In the genomic region with DNA sequence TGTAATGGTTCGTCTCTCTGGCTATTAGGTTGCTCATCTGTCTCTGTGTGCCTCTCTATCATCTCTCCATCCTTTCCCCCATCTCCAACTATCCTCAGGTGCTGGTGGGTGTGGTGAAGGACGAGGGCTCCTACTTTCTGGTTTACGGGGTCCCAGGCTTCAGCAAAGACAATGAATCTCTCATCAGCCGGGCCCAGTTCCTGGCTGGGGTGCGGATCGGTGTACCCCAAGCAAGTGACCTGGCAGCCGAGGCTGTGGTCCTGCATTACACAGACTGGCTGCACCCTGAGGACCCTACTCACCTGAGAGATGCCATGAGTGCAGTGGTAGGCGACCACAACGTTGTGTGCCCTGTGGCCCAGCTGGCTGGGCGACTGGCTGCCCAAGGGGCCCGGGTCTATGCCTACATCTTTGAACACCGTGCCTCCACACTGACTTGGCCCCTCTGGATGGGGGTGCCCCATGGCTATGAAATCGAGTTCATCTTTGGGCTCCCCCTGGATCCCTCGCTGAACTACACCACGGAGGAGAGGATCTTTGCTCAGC, we compare ENCODE assay signal across 10 mouse cellular contexts. TPM values are rescaled to one million over a fixed set of nuclear protein-coding genes. Genes with fewer than 3 reads are reported as not detected.
DNase-seq lines count a peak whose midpoint lies in the region; ATAC-seq and TF ChIP-seq lines count a peak whose summit lies in the region.
"Had no signal": no experiment of that assay in that cellular context is flagged by ENCODE, and none has a peak within 500 bp of the region (broad histone marks: within the 10 kb centered on the region; RNA-seq: fewer than 3 reads in every experiment).

No protein-coding gene starts in this region.

- no peak overlapping the region for H3K27ac ChIP-seq in hindbrain, embryonic 10.5 days
- no peak overlapping the region for H3K27ac ChIP-seq in hindbrain, embryonic 16.5 days (ENCODE audit: low read depth, low read length)
- no peak overlapping the region for H3K27ac ChIP-seq in midbrain, embryonic 12.5 days (replicated peaks)
- H3K27ac ChIP-seq in midbrain, embryonic 13.5 days, result no peak overlapping the region
- H3K27ac ChIP-seq in small intestine, adult 2 months (ENCODE audit: insufficient read depth, low read depth, low read length), result no peak overlapping the region
- H3K27ac ChIP-seq: midbrain, embryonic 15.5 days had no signal

- no peaks in the 10 kb centered on the region for H3K9me3 ChIP-seq in hindbrain, embryonic 10.5 days
- H3K9me3 ChIP-seq in hindbrain, embryonic 16.5 days (ENCODE audit: control insufficient read depth, low read length), result no peaks in the 10 kb centered on the region
- no peaks in the 10 kb centered on the region for H3K9me3 ChIP-seq in midbrain, embryonic 12.5 days
- H3K9me3 ChIP-seq in midbrain, embryonic 13.5 days, result no peaks in the 10 kb centered on the region
- H3K9me3 ChIP-seq: midbrain, embryonic 15.5 days had no signal

- WGBS in hindbrain, embryonic 10.5 days, result 78% methylated on average over 15 of the region's 15 CpGs
- WGBS in hindbrain, embryonic 16.5 days, result 72% methylated on average over 15 of the region's 15 CpGs
- 82% methylated on average over 15 of the region's 15 CpGs for WGBS in midbrain, embryonic 12.5 days
- 80% methylated on average over 15 of the region's 15 CpGs for WGBS in midbrain, embryonic 13.5 days
- 72% methylated on average over 15 of the region's 15 CpGs for WGBS in small intestine, adult 2 months

- H3K4me3 ChIP-seq in hindbrain, embryonic 10.5 days, result peak overlapping the region; percentile 62; the same call in 1 of the 2 replicates
- no peak overlapping the region for H3K4me3 ChIP-seq in hindbrain, embryonic 16.5 days (ENCODE audit: low read length)
- no peak overlapping the region for H3K4me3 ChIP-seq in midbrain, embryonic 12.5 days
- no peak overlapping the region for H3K4me3 ChIP-seq in midbrain, embryonic 13.5 days (replicated peaks)
- H3K4me3 ChIP-seq in small intestine, adult 2 months (ENCODE audit: low read depth, low read length), result peak overlapping the region; percentile 7; the same call in 1 of the 2 replicates
- H3K4me3 ChIP-seq: midbrain, embryonic 15.5 days had no signal

- DNase-seq in cerebellum, adult 9-11 months, result peak; percentile 64
- no peak for DNase-seq in cerebellum, postnatal 4 days (ENCODE audit: low spot score in 2 of 2)
- DNase-seq in hindbrain, embryonic 10.5 days (ENCODE audit: low spot score), result no peak
- no peak for DNase-seq in layer of hippocampus, adult 11-12 months (ENCODE audit: low spot score)
- DNase-seq: right cerebral cortex, adult 18-20 months had no signal

- H3K4me1 ChIP-seq in hindbrain, embryonic 10.5 days (replicated peaks), result peaks cover 80% of the 10 kb centered on the region
- peaks cover 33% of the 10 kb centered on the region for H3K4me1 ChIP-seq in hindbrain, embryonic 16.5 days (ENCODE audit: control insufficient read depth, insufficient read depth, low read depth, low read length)
- peaks cover 58% of the 10 kb centered on the region for H3K4me1 ChIP-seq in midbrain, embryonic 12.5 days
- H3K4me1 ChIP-seq in midbrain, embryonic 13.5 days (replicated peaks), result peaks cover 56% of the 10 kb centered on the region
- peaks cover 42% of the 10 kb centered on the region for H3K4me1 ChIP-seq in small intestine, adult 2 months (ENCODE audit: control insufficient read depth, insufficient read depth, insufficient read length, low read length)

- TF ChIP-seq POLR2A in small intestine, adult 2 months (IDR thresholded peaks at IDR 0.05; ENCODE audit: low read depth, low read length), result no peak

- no peak overlapping the region for H3K4me2 ChIP-seq in hindbrain, embryonic 16.5 days (ENCODE audit: low read length)
- H3K4me2 ChIP-seq in midbrain, embryonic 12.5 days (replicated peaks), result 0 out of 2 replicates have a peak overlapping the region, but pooled peaks have one; percentile 3
- H3K4me2 ChIP-seq in midbrain, embryonic 13.5 days (replicated peaks), result no peak overlapping the region

- H3K36me3 ChIP-seq in hindbrain, embryonic 10.5 days, result peaks cover 19% of the 10 kb centered on the region
- peaks cover 16% of the 10 kb centered on the region for H3K36me3 ChIP-seq in hindbrain, embryonic 16.5 days (ENCODE audit: control insufficient read depth, insufficient read depth, low read length)
- peaks cover 16% of the 10 kb centered on the region for H3K36me3 ChIP-seq in midbrain, embryonic 12.5 days
- H3K36me3 ChIP-seq in midbrain, embryonic 13.5 days, result peaks cover 16% of the 10 kb centered on the region
- H3K36me3 ChIP-seq in small intestine, adult 2 months (ENCODE audit: control insufficient read depth, insufficient read depth, low read length), result peaks cover 13% of the 10 kb centered on the region

- no peak overlapping the region for H3K9ac ChIP-seq in hindbrain, embryonic 16.5 days (ENCODE audit: low read depth, low read length)
- no peak overlapping the region for H3K9ac ChIP-seq in midbrain, embryonic 12.5 days (replicated peaks)
- no peak overlapping the region for H3K9ac ChIP-seq in midbrain, embryonic 13.5 days (replicated peaks)

- no peak for ATAC-seq in hindbrain, embryonic 16.5 days
- no peak for ATAC-seq in midbrain, embryonic 12.5 days (ENCODE audit: low FRiP score, low read depth)
- ATAC-seq in midbrain, embryonic 13.5 days, result no peak
- ATAC-seq: midbrain, embryonic 15.5 days had no signal

- H3K27me3 ChIP-seq in hindbrain, embryonic 10.5 days (ENCODE audit: insufficient read depth, poor library complexity, severe bottlenecking), result peaks cover 65% of the 10 kb centered on the region
- peaks cover 13% of the 10 kb centered on the region for H3K27me3 ChIP-seq in hindbrain, embryonic 16.5 days (replicated peaks; ENCODE audit: control insufficient read depth, insufficient read depth, low read length)
- peaks cover 61% of the 10 kb centered on the region for H3K27me3 ChIP-seq in midbrain, embryonic 12.5 days
- H3K27me3 ChIP-seq in midbrain, embryonic 13.5 days, result peaks cover 50% of the 10 kb centered on the region
- H3K27me3 ChIP-seq in small intestine, adult 2 months (ENCODE audit: control insufficient read depth, insufficient read depth, low read length), result peaks cover 21% of the 10 kb centered on the region

- no peak for TF ChIP-seq CTCF in small intestine, adult 2 months (IDR thresholded peaks at IDR 0.05; ENCODE audit: extremely low read depth, insufficient read length, insufficient replicate concordance, low read depth, low read length)

RNA-seq across cellular contexts. Expression of gene Ufsp1, which starts 3.0 kb away (rescaled TPM):
- polyA plus RNA-seq in hindbrain, embryonic 10.5 days (2016; fragmentation: Nextera tagmentation; extraction: Ambion mirVana), result 10.6 and 12.2 TPM in 2 replicates
- polyA plus RNA-seq in hindbrain, embryonic 16.5 days (2015; fragmentation: Nextera tagmentation; extraction: Ambion mirVana), result 25.5 and 29.6 TPM in 2 replicates
- 7.9 and 8.0 TPM in 2 replicates for polyA plus RNA-seq in midbrain, embryonic 12.5 days (2016; fragmentation: Nextera tagmentation; extraction: Ambion mirVana)
- 9.7 and 10.0 TPM in 2 replicates for polyA plus RNA-seq in midbrain, embryonic 13.5 days (2015; fragmentation: Nextera tagmentation; extraction: Ambion mirVana)
- 7.0 and 10.9 TPM in 2 replicates for polyA plus RNA-seq in small intestine, adult 2 months (2012; rRNA removed)

RNA-seq across cellular contexts. Expression of gene Ache, which starts 4.1 kb away (rescaled TPM):
- polyA plus RNA-seq in hindbrain, embryonic 10.5 days (2016; fragmentation: Nextera tagmentation; extraction: Ambion mirVana), result 5.9 and 7.1 TPM in 2 replicates
- polyA plus RNA-seq in hindbrain, embryonic 16.5 days (2015; fragmentation: Nextera tagmentation; extraction: Ambion mirVana), result 86.8 and 102 TPM in 2 replicates
- 5.0 and 5.3 TPM in 2 replicates for polyA plus RNA-seq in midbrain, embryonic 12.5 days (2016; fragmentation: Nextera tagmentation; extraction: Ambion mirVana)
- 11.2 and 11.3 TPM in 2 replicates for polyA plus RNA-seq in midbrain, embryonic 13.5 days (2015; fragmentation: Nextera tagmentation; extraction: Ambion mirVana)
- 5.1 and 5.3 TPM in 2 replicates for polyA plus RNA-seq in small intestine, adult 2 months (2012; rRNA removed)

RNA-seq across cellular contexts. Expression of gene Srrt, which starts 16.0 kb away (rescaled TPM):
- 175 and 186 TPM in 2 replicates for polyA plus RNA-seq in hindbrain, embryonic 10.5 days (2016; fragmentation: Nextera tagmentation; extraction: Ambion mirVana)
- polyA plus RNA-seq in hindbrain, embryonic 16.5 days (2015; fragmentation: Nextera tagmentation; extraction: Ambion mirVana), result 88.1 and 100 TPM in 2 replicates
- polyA plus RNA-seq in midbrain, embryonic 12.5 days (2016; fragmentation: Nextera tagmentation; extraction: Ambion mirVana), result 178 and 180 TPM in 2 replicates
- polyA plus RNA-seq in midbrain, embryonic 13.5 days (2015; fragmentation: Nextera tagmentation; extraction: Ambion mirVana), result 116 and 123 TPM in 2 replicates
- polyA plus RNA-seq in small intestine, adult 2 months (2012; rRNA removed), result 60.3 and 109 TPM in 2 replicates

RNA-seq across cellular contexts. Expression of gene Trip6, which starts 22.8 kb away (rescaled TPM):
- polyA plus RNA-seq in hindbrain, embryonic 10.5 days (2016; fragmentation: Nextera tagmentation; extraction: Ambion mirVana), result 53.9 and 57.2 TPM in 2 replicates
- 13.2 and 17.3 TPM in 2 replicates for polyA plus RNA-seq in hindbrain, embryonic 16.5 days (2015; fragmentation: Nextera tagmentation; extraction: Ambion mirVana)
- polyA plus RNA-seq in midbrain, embryonic 12.5 days (2016; fragmentation: Nextera tagmentation; extraction: Ambion mirVana), result 34.9 and 43.3 TPM in 2 replicates
- polyA plus RNA-seq in midbrain, embryonic 13.5 days (2015; fragmentation: Nextera tagmentation; extraction: Ambion mirVana), result 19.8 and 22.1 TPM in 2 replicates
- polyA plus RNA-seq in small intestine, adult 2 months (2012; rRNA removed), result 7.6 and 8.2 TPM in 2 replicates

RNA-seq across cellular contexts. Expression of gene Slc12a9, which starts 41.9 kb away (rescaled TPM):
- 14.2 and 17.2 TPM in 2 replicates for polyA plus RNA-seq in hindbrain, embryonic 10.5 days (2016; fragmentation: Nextera tagmentation; extraction: Ambion mirVana)
- 24.5 and 26.7 TPM in 2 replicates for polyA plus RNA-seq in hindbrain, embryonic 16.5 days (2015; fragmentation: Nextera tagmentation; extraction: Ambion mirVana)
- polyA plus RNA-seq in midbrain, embryonic 12.5 days (2016; fragmentation: Nextera tagmentation; extraction: Ambion mirVana), result 22.7 and 22.9 TPM in 2 replicates
- 21.8 and 23.4 TPM in 2 replicates for polyA plus RNA-seq in midbrain, embryonic 13.5 days (2015; fragmentation: Nextera tagmentation; extraction: Ambion mirVana)
- 9.2 and 14.8 TPM in 2 replicates for polyA plus RNA-seq in small intestine, adult 2 months (2012; rRNA removed)

Comparison
In these comparisons a context has a peak if more than half of its experiments do, and no peak if none do; other contexts are left out.
1. H3K4me3 ChIP-seq: peak in hindbrain, embryonic 10.5 days (single experiment) and small intestine, adult 2 months (single experiment); none in hindbrain, embryonic 16.5 days (single experiment), midbrain, embryonic 12.5 days (single experiment) and midbrain, embryonic 13.5 days (single experiment).